Mouse (Mus musculus) urinary bladder, postnatal 10 days (tissue): ENCODE measurements around the gene Adam22.
"Not testable (repeated sequence)": the region's sequence is repeated elsewhere in the genome, so short reads cannot be mapped to it uniquely, and the experiment has no call there.

Experiments used
- DNase-seq: peaks from one replicate; pipeline ENCODE4 v3.0.0; 2022; ENCODE audit warnings: low spot score

Gene Adam22

GRCm38 (mm10) chr5:8326671-8327070, 41.3 kb downstream of the Adam22 start:
- no peak for DNase-seq

- DNase-seq: no peak
Measured at GRCm38 (mm10) chr5:8312324-8312723, 55.6 kb downstream of the Adam22 start.

GRCm38 (mm10) chr5:8310907-8311306, 57.1 kb downstream of the Adam22 start:
- DNase-seq: no peak

GRCm38 (mm10) chr5:8297719-8298419, 70.1 kb downstream of the Adam22 start:
- no peak for DNase-seq

- no peak for DNase-seq
Measured at GRCm38 (mm10) chr5:8293287-8293686, 74.7 kb downstream of the Adam22 start.

- DNase-seq: no peak
Measured at GRCm38 (mm10) chr5:8291496-8291895, 76.5 kb downstream of the Adam22 start.

- DNase-seq: no peak
Measured at GRCm38 (mm10) chr5:8289678-8290614, 78.0 kb downstream of the Adam22 start.

- DNase-seq: no peak
Measured at GRCm38 (mm10) chr5:8284123-8284522, 83.8 kb downstream of the Adam22 start.

- no peak for DNase-seq
Measured at GRCm38 (mm10) chr5:8276141-8276540, 91.8 kb downstream of the Adam22 start.

GRCm38 (mm10) chr5:8257366-8257765, 110.6 kb downstream of the Adam22 start:
- DNase-seq: no peak

- DNase-seq: no peak
Measured at GRCm38 (mm10) chr5:8256487-8256886, 111.5 kb downstream of the Adam22 start.

GRCm38 (mm10) chr5:8244696-8245095, 123.3 kb downstream of the Adam22 start:
- DNase-seq: no peak

- DNase-seq: no peak
Measured at GRCm38 (mm10) chr5:8243064-8243615, 124.8 kb downstream of the Adam22 start.

GRCm38 (mm10) chr5:8242660-8243059, 125.3 kb downstream of the Adam22 start:
- no peak for DNase-seq

GRCm38 (mm10) chr5:8227073-8227472, 140.9 kb downstream of the Adam22 start:
- no peak for DNase-seq

- no peak for DNase-seq
Measured at GRCm38 (mm10) chr5:8224321-8224705, 143.6 kb downstream of the Adam22 start.

- no peak for DNase-seq
Measured at GRCm38 (mm10) chr5:8223597-8224320, 144.2 kb downstream of the Adam22 start.

GRCm38 (mm10) chr5:8221630-8222029, 146.3 kb downstream of the Adam22 start:
- DNase-seq: no peak

- no peak for DNase-seq
Measured at GRCm38 (mm10) chr5:8215841-8216240, 152.1 kb downstream of the Adam22 start.

- DNase-seq: not testable (repeated sequence)
Measured at GRCm38 (mm10) chr5:8184992-8185391, 183.0 kb downstream of the Adam22 start.

GRCm38 (mm10) chr5:8180646-8181045, 187.3 kb downstream of the Adam22 start:
- no peak for DNase-seq

GRCm38 (mm10) chr5:8178111-8178510, 189.8 kb downstream of the Adam22 start:
- no peak for DNase-seq
